Mouse (Mus musculus): ENCODE data around the gene Smim5. TPM values are rescaled to one million over a fixed set of nuclear protein-coding genes. Genes with fewer than 3 reads are reported as not detected.

Smim5 gene
- polyA plus RNA-seq, 1 experiment = not detected

GRCm38 (mm10) chr11:115939690-115940329, 40.0 kb downstream of the Smim5 start:
- no peaks in the 10 kb centered on the region for H3K9me3 ChIP-seq (replicated peaks; ENCODE audit: control insufficient read depth, insufficient read depth, low read length, poor library complexity, severe bottlenecking)
- H3K4me3 ChIP-seq (ENCODE audit: low read depth, low read length) = no peak overlapping the region
- no peaks in the 10 kb centered on the region for H3K27me3 ChIP-seq (ENCODE audit: control insufficient read depth, insufficient read depth, low read length, poor library complexity, severe bottlenecking)
- TF ChIP-seq POLR2A (IDR thresholded peaks at IDR 0.05; ENCODE audit: insufficient read depth, low read length) = no peak
- TF ChIP-seq CTCF (IDR thresholded peaks at IDR 0.05; ENCODE audit: low read depth, low read length) = no peak
- TF ChIP-seq EP300 (IDR thresholded peaks at IDR 0.05; ENCODE audit: insufficient read depth, low read depth, low read length) = no peak
- H3K36me3 ChIP-seq (ENCODE audit: control insufficient read depth, insufficient read depth, low read length, poor library complexity, severe bottlenecking) = peaks cover 52% of the 10 kb centered on the region
- peaks cover under 1% of the 10 kb centered on the region for H3K4me1 ChIP-seq (ENCODE audit: control insufficient read depth, insufficient read depth, low read length)
- no peak overlapping the region for H3K9ac ChIP-seq (ENCODE audit: low read depth, poor library complexity, severe bottlenecking)
- no peak overlapping the region for H3K27ac ChIP-seq (ENCODE audit: insufficient read depth, low read length)

GRCm38 (mm10) chr11:115941980-115942379, 42.2 kb downstream of the Smim5 start:
- Histone ChIP-seq H3K9ac (ENCODE audit: low read depth, poor library complexity, severe bottlenecking) (no peak overlapping the region), H3K4me1 (ENCODE audit: control insufficient read depth, insufficient read depth, low read length) (peaks cover 8% of the 10 kb centered on the region), H3K4me3 (ENCODE audit: low read depth, low read length) (no peak overlapping the region), H3K27me3 (ENCODE audit: control insufficient read depth, insufficient read depth, low read length, poor library complexity, severe bottlenecking) (no peaks in the 10 kb centered on the region), H3K36me3 (ENCODE audit: control insufficient read depth, insufficient read depth, low read length, poor library complexity, severe bottlenecking) (peaks cover 38% of the 10 kb centered on the region), H3K9me3 (replicated peaks; ENCODE audit: control insufficient read depth, insufficient read depth, low read length, poor library complexity, severe bottlenecking) (no peaks in the 10 kb centered on the region), H3K27ac (ENCODE audit: insufficient read depth, low read length) (no peak overlapping the region)
- TF ChIP-seq CTCF (IDR thresholded peaks at IDR 0.05; ENCODE audit: low read depth, low read length) (peak; percentile 18), EP300 (IDR thresholded peaks at IDR 0.05; ENCODE audit: insufficient read depth, low read depth, low read length) (no peak)

GRCm38 (mm10) chr11:115945247-115945646, 45.5 kb downstream of the Smim5 start:
- H3K4me1 ChIP-seq (ENCODE audit: control insufficient read depth, insufficient read depth, low read length) = peaks cover 11% of the 10 kb centered on the region
- no peaks in the 10 kb centered on the region for H3K9me3 ChIP-seq (replicated peaks; ENCODE audit: control insufficient read depth, insufficient read depth, low read length, poor library complexity, severe bottlenecking)
- H3K27ac ChIP-seq (ENCODE audit: insufficient read depth, low read length) = peak overlapping the region; percentile 90
- TF ChIP-seq EP300 (IDR thresholded peaks at IDR 0.05; ENCODE audit: insufficient read depth, low read depth, low read length) (peak; percentile 71; the same call in 1 of the 2 replicates), POLR2A (IDR thresholded peaks at IDR 0.05; ENCODE audit: insufficient read depth, low read length) (no peak), CTCF (IDR thresholded peaks at IDR 0.05; ENCODE audit: low read depth, low read length) (no peak)
- H3K9ac ChIP-seq (ENCODE audit: low read depth, poor library complexity, severe bottlenecking) = peak overlapping the region; percentile 27
- peaks cover 26% of the 10 kb centered on the region for H3K36me3 ChIP-seq (ENCODE audit: control insufficient read depth, insufficient read depth, low read length, poor library complexity, severe bottlenecking)
- no peak overlapping the region for H3K4me3 ChIP-seq (ENCODE audit: low read depth, low read length)
- no peaks in the 10 kb centered on the region for H3K27me3 ChIP-seq (ENCODE audit: control insufficient read depth, insufficient read depth, low read length, poor library complexity, severe bottlenecking)

- TF ChIP-seq POLR2A (IDR thresholded peaks at IDR 0.05; ENCODE audit: insufficient read depth, low read length) = no peak
These were observed 46.6 kb downstream of the Smim5 start for GRCm38 (mm10) chr11:115946221-115946828.

GRCm38 (mm10) chr11:115948316-115948715, 48.5 kb downstream of the Smim5 start:
- Histone ChIP-seq H3K9me3 (replicated peaks; ENCODE audit: control insufficient read depth, insufficient read depth, low read length, poor library complexity, severe bottlenecking) (no peaks in the 10 kb centered on the region), H3K27ac (ENCODE audit: insufficient read depth, low read length) (no peak overlapping the region), H3K27me3 (ENCODE audit: control insufficient read depth, insufficient read depth, low read length, poor library complexity, severe bottlenecking) (no peaks in the 10 kb centered on the region), H3K9ac (ENCODE audit: low read depth, poor library complexity, severe bottlenecking) (no peak overlapping the region), H3K36me3 (ENCODE audit: control insufficient read depth, insufficient read depth, low read length, poor library complexity, severe bottlenecking) (peaks cover 26% of the 10 kb centered on the region), H3K4me1 (ENCODE audit: control insufficient read depth, insufficient read depth, low read length) (peaks cover 11% of the 10 kb centered on the region), H3K4me3 (ENCODE audit: low read depth, low read length) (no peak overlapping the region)
- TF ChIP-seq CTCF (IDR thresholded peaks at IDR 0.05; ENCODE audit: low read depth, low read length) (no peak), EP300 (IDR thresholded peaks at IDR 0.05; ENCODE audit: insufficient read depth, low read depth, low read length) (no peak), POLR2A (IDR thresholded peaks at IDR 0.05; ENCODE audit: insufficient read depth, low read length) (no peak)

More at GRCm38 (mm10) chr11:115946221-115946828, 46.6 kb downstream of the Smim5 start:
- Histone ChIP-seq H3K9me3 (replicated peaks; ENCODE audit: control insufficient read depth, insufficient read depth, low read length, poor library complexity, severe bottlenecking) (no peaks in the 10 kb centered on the region), H3K36me3 (ENCODE audit: control insufficient read depth, insufficient read depth, low read length, poor library complexity, severe bottlenecking) (peaks cover 28% of the 10 kb centered on the region), H3K4me1 (ENCODE audit: control insufficient read depth, insufficient read depth, low read length) (peaks cover 11% of the 10 kb centered on the region), H3K27me3 (ENCODE audit: control insufficient read depth, insufficient read depth, low read length, poor library complexity, severe bottlenecking) (no peaks in the 10 kb centered on the region), H3K27ac (ENCODE audit: insufficient read depth, low read length) (peak overlapping the region; percentile 90), H3K4me3 (ENCODE audit: low read depth, low read length) (no peak overlapping the region), H3K9ac (ENCODE audit: low read depth, poor library complexity, severe bottlenecking) (no peak overlapping the region)

DNA sequence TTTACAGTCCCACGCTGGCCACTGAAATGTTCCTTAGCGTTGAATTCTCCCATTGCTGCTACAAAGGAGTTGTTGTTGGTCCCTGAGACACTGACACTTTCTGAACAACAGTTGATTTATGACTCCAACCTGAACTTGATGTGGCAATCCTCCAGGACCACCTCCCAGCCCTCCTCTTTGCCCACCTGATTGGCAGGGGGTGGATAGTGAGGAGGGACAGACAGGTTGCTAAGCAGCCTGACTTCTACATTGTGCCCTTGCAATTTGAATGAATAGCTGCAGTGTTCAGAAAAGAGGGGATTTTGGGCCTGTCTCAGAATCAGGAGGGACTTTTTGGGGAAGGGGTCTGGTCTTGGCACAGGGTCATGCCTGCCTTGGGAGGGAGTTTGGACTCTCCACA, 51.0 kb downstream of the Smim5 start:
- H3K9ac ChIP-seq (ENCODE audit: low read depth, poor library complexity, severe bottlenecking) = no peak overlapping the region
- H3K36me3 ChIP-seq (ENCODE audit: control insufficient read depth, insufficient read depth, low read length, poor library complexity, severe bottlenecking) = peaks cover 28% of the 10 kb centered on the region
- TF ChIP-seq POLR2A (IDR thresholded peaks at IDR 0.05; ENCODE audit: insufficient read depth, low read length) = no peak
- no peak for TF ChIP-seq EP300 (IDR thresholded peaks at IDR 0.05; ENCODE audit: insufficient read depth, low read depth, low read length)
- TF ChIP-seq CTCF (IDR thresholded peaks at IDR 0.05; ENCODE audit: low read depth, low read length) = no peak
- H3K27me3 ChIP-seq (ENCODE audit: control insufficient read depth, insufficient read depth, low read length, poor library complexity, severe bottlenecking) = no peaks in the 10 kb centered on the region
- H3K27ac ChIP-seq (ENCODE audit: insufficient read depth, low read length) = no peak overlapping the region
- H3K4me1 ChIP-seq (ENCODE audit: control insufficient read depth, insufficient read depth, low read length) = peaks cover 5% of the 10 kb centered on the region
- H3K4me3 ChIP-seq (ENCODE audit: low read depth, low read length) = no peak overlapping the region
- no peaks in the 10 kb centered on the region for H3K9me3 ChIP-seq (replicated peaks; ENCODE audit: control insufficient read depth, insufficient read depth, low read length, poor library complexity, severe bottlenecking)
